Mouse (Mus musculus) liver, adult 2 months (tissue): ENCODE data around the gene Palmd.

ENCODE experiments used
- CTCF ChIP-seq: fragments of 200-500 bp; IDR thresholded peaks from 2 replicates; pipeline ENCODE4 v1.5.1; 2011; ENCODE audit warnings: low read depth, low read length, control low read depth
- POLR2A ChIP-seq: fragments of 200-500 bp; IDR thresholded peaks from 2 replicates; pipeline ENCODE4 v1.6.1; 2011; ENCODE audit warnings: low read length, control low read depth; ENCODE audit not compliant: insufficient read depth; ENCODE audit errors: extremely low read depth

DNA sequence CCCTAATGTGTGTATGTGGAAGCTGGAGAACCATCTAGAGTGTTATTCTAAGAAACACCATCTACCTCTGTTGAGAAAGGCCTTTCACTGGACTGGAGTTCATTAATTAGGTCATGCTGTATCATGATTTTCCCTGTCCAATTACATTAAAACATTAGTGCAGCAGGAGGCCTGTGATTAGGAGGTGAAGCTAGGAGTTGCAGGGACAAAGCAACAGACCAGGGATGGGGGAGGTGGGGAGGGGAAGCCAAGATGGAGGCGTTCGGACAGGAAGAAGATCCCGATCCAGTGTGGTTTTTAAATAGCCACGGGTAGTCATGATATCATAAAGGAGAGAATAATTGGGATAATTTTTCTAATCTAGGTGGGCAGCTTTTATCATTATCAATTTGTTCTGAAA, 51.8 kb downstream of the Palmd start:
- TF ChIP-seq POLR2A: no peak
- no peak for TF ChIP-seq CTCF
